Mouse (Mus musculus) G1E (cell line): ENCODE data around the gene Ptprr.

ENCODE experiments used
- CTCF ChIP-seq: IDR thresholded peaks from 2 replicates; pipeline ENCODE4 v1.5.1; 2012; ENCODE audit warnings: low read depth, low read length, inconsistent platforms, mixed read lengths
- GATA1 ChIP-seq: IDR thresholded peaks from 2 replicates; pipeline ENCODE4 v1.6.1; 2012; ENCODE audit warnings: borderline replicate concordance, low read length, inconsistent platforms, mixed read lengths
- GATA2 ChIP-seq: IDR thresholded peaks from 2 replicates; pipeline ENCODE4 v1.6.1; 2012; ENCODE audit warnings: low read depth, low read length, inconsistent platforms, borderline replicate concordance
- TAL1 ChIP-seq: conservative IDR thresholded peaks from 2 replicates; pipeline ENCODE4 v1.6.1; 2012; ENCODE audit warnings: low read depth, low read length, inconsistent platforms, mixed read lengths

GRCm38 (mm10) chr10:116182221-116182620 is 164.2 kb downstream of the Ptprr start:
- TF ChIP-seq CTCF (no peak), GATA1 (no peak), GATA2 (no peak), TAL1 (no peak)
